ENCODE assay signal across 13 mouse cellular contexts in the genomic region with DNA sequence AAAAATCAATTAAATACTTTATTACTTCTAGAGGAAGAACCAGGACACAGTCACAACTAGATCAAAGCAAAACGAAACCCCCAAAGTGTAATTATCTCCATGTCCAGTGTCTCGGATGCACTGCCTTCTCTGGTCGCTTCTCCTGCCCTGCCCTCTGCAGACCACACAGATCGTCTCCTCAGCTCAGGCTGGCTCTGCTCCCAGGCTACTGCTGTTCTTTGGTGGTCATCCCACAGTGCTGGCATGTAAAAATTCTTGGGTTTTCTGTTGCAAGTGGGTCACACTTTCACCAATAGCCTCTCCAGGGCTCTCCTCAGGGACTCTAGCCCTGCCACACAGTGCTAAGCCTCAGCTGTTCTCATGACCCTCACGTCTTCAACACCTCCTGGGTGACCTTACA.
"Had no signal": no experiment of that assay in that cellular context is flagged by ENCODE, and none has a peak within 500 bp of the region (broad histone marks: within the 10 kb centered on the region; RNA-seq: fewer than 3 reads in every experiment).

No protein-coding gene starts in this region.

- H3K36me3 ChIP-seq: limb, embryonic 12.5 days; liver, embryonic 13.5 days; midbrain, embryonic 13.5 days; stomach, embryonic 15.5 days had no signal

- H3K27ac ChIP-seq: left cerebral cortex, adult 2 months; limb, embryonic 12.5 days; liver, embryonic 13.5 days; midbrain, embryonic 13.5 days; stomach, embryonic 15.5 days had no signal

- H3K9me3 ChIP-seq: liver, embryonic 13.5 days; midbrain, embryonic 13.5 days; stomach, embryonic 15.5 days had no signal

- DNase-seq: kidney, adult 8-10 months; kidney, postnatal 25 days; liver; liver, embryonic 13.5 days; lung, adult 18-20 months; lung, postnatal 14 days; right cerebral cortex, postnatal 14 days; thymus, adult 2 months; thymus, postnatal 25 days had no signal

- H3K4me3 ChIP-seq: left cerebral cortex, adult 2 months; limb, embryonic 12.5 days; liver, embryonic 13.5 days; midbrain, embryonic 13.5 days; stomach, embryonic 15.5 days had no signal

- ATAC-seq: midbrain, embryonic 13.5 days had no signal

- H3K27me3 ChIP-seq: limb, embryonic 12.5 days; liver, embryonic 13.5 days; midbrain, embryonic 13.5 days; stomach, embryonic 15.5 days had no signal

- H3K4me1 ChIP-seq: liver, embryonic 13.5 days; stomach, embryonic 15.5 days had no signal
